Mouse (Mus musculus) forebrain, embryonic 16.5 days (tissue): ENCODE results near the gene Zcchc3. TPM values are rescaled to one million over a fixed set of nuclear protein-coding genes. Genes with fewer than 3 reads are reported as not detected.

Experiments
- ATAC-seq: fragments of 200-750 bp; cut with Nextera tagmentation; 2 replicates; pipeline ENCODE4 v1.8.0; 2017; ENCODE audit warnings: mild to moderate bottlenecking, moderate library complexity
- H3K27ac ChIP-seq: fragments of 300-500 bp; sonication (generic); 2 replicates; pipeline ENCODE4 v1.5.1; 2014; ENCODE audit warnings: low read length, control low read depth
- H3K27me3 ChIP-seq: fragments of 300-500 bp; sonication (generic); replicated peaks from 2 replicates; pipeline ENCODE4 v1.6.1; 2014; ENCODE audit warnings: low read length; ENCODE audit not compliant: control insufficient read depth, insufficient read depth
- H3K36me3 ChIP-seq: fragments of 300-500 bp; sonication (generic); 2 replicates; pipeline ENCODE4 v1.6.1; 2014; ENCODE audit not compliant: control insufficient read depth, insufficient read depth
- H3K4me1 ChIP-seq: fragments of 300-500 bp; sonication (generic); replicated peaks from 2 replicates; pipeline ENCODE4 v1.6.1; 2014; ENCODE audit warnings: low read length; ENCODE audit not compliant: control insufficient read depth, insufficient read depth
- H3K4me2 ChIP-seq: fragments of 300-500 bp; sonication (generic); 2 replicates; pipeline ENCODE4 v1.6.1; 2014; ENCODE audit warnings: mild to moderate bottlenecking, low read length, control low read depth
- H3K4me3 ChIP-seq: fragments of 300-500 bp; sonication (generic); replicated peaks from 2 replicates; pipeline ENCODE4 v1.5.1; 2014; ENCODE audit warnings: mild to moderate bottlenecking, low read length, control low read depth
- H3K9ac ChIP-seq: fragments of 300-500 bp; sonication (generic); replicated peaks from 2 replicates; pipeline ENCODE4 v1.6.1; 2014; ENCODE audit warnings: low read depth, low read length, control low read depth
- H3K9me3 ChIP-seq: fragments of 300-500 bp; sonication (generic); 2 replicates; pipeline ENCODE4 v1.6.1; 2016; ENCODE audit warnings: low read length; ENCODE audit not compliant: control insufficient read depth
- WGBS: fragments of 180-500 bp; shearing (Covaris S2); extraction: QIAGEN DNeasy Blood & Tissue Kit; methylation state at CpG from one replicate; pipeline ENCODE4 v1.1.7; 2014; 5-methylcytosine and 5-hydroxymethylcytosine counted together
- polyA plus RNA-seq: library from polyadenylated mRNA; unstranded; fragments of >200 nt; fragmentation: Nextera tagmentation; extraction: Ambion mirVana; gene quantifications from 2 replicates; pipeline ENCODE4 v1.2.1, GENCODE M21; 2015

Zcchc3 gene
- polyA plus RNA-seq, 1 experiment from 2014 or later: 13.3 TPM

DNA sequence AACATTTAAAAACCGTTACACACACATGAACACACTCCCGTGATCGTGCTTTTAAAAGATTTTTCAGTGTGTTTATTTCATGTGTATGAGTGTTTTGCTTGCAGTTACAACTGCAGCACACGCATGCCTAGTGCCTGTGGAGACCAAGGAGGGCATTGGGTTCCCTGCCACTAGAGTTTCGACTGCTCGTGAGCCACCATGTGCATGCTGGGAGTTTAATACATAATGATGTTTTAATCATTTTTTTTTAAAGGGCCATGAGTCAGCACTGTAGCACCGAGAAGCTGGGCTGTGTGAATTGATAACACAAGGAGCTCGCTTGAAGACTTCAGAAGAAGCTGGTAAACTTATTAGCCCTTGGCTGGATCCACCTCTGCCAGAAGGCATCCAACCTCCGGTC is 41.3 kb downstream of the Zcchc3 start:
- Histone ChIP-seq H3K27ac (no peak overlapping the region), H3K4me1 (peaks cover 20% of the 10 kb centered on the region), H3K36me3 (no peaks in the 10 kb centered on the region), H3K4me3 (no peak overlapping the region), H3K4me2 (no peak overlapping the region), H3K9ac (no peak overlapping the region), H3K9me3 (no peaks in the 10 kb centered on the region), H3K27me3 (no peaks in the 10 kb centered on the region)
- 79% methylated on average over 9 of the region's 9 CpGs for WGBS
- ATAC-seq: no peak

DNA sequence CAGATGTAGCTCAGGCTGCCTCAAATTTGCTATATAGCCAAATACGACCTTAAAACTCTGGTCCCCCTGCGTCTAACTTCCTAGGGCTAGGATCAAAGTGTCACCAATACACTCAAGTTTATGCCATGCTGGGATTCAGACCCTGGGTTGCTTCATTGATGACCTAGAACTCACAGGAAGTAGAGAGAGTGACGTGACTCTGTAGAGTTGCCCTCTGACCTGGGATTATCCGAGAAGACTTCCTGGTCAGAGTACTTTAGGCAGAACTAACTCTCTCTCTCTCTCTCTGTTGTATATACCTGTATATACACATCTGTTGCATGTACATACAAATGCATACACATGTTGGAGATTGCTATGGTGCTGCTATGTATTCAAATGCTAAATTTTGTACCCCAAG is 42.2 kb downstream of the Zcchc3 start:
- WGBS: 75% methylated on average over 4 of the region's 4 CpGs
- H3K9ac ChIP-seq: no peak overlapping the region
- no peak for ATAC-seq

DNA sequence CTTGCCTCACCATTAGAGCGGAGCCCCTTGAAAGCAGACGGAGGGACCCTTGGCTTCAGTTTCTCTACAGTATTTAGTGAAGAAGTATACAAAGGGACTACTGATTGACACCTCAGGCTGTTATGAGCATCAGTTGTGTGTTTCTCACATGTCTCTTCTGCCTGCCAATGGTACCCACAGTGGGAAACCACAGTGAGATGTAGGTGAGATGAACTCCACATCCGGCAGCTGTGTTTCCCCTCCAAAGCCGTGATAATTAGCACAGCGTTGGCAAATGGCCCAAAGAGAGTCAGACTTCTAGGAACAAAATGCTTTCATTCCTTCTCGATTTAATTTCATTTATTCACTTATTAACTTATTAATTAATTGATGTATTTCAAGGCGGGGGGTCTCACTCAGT is 42.7 kb downstream of the Zcchc3 start:
- no peak for ATAC-seq
- no peak overlapping the region for H3K9ac ChIP-seq
- no peaks in the 10 kb centered on the region for H3K36me3 ChIP-seq
- no peak overlapping the region for H3K4me2 ChIP-seq
- peaks cover 20% of the 10 kb centered on the region for H3K4me1 ChIP-seq
- H3K4me3 ChIP-seq: no peak overlapping the region
- no peaks in the 10 kb centered on the region for H3K9me3 ChIP-seq
- no peaks in the 10 kb centered on the region for H3K27me3 ChIP-seq
- 44% methylated on average over 7 of the region's 7 CpGs for WGBS
- H3K27ac ChIP-seq: no peak overlapping the region

More for the DNA sequence above, 42.2 kb downstream of the Zcchc3 start:
- Histone ChIP-seq H3K4me1 (peaks cover 20% of the 10 kb centered on the region), H3K36me3 (no peaks in the 10 kb centered on the region), H3K27ac (no peak overlapping the region), H3K4me3 (no peak overlapping the region), H3K9me3 (no peaks in the 10 kb centered on the region), H3K4me2 (no peak overlapping the region), H3K27me3 (no peaks in the 10 kb centered on the region)

DNA sequence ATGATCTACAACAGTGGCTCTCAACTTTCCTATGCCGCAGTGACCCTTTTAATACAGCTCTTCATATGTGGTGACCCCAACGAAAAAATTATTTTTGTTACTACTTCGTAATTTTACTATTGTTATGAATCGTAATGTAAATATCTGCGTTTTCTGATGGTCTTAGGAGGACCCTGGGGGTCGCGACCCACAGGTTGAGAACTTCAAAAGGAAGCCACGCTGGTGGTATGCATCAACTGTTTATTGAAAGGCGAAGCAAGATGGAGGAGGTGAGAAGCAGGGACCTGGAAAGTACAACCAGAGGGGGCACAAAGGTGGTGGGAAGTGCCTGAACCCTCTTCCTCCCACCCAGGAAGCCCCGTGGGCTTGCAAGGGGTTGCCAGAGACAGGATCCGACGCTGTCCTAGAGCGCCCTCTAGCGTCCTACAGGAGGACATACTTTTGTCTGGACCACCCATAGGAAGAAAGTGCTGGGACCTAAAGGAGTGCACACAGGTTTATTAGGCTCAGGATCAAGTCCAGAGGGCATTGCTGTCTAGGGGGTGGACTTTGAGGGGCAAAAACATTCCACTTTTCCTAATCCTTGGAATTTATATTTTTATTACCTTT is 46.2 kb downstream of the Zcchc3 start:
- no peak overlapping the region for H3K4me3 ChIP-seq
- 31% methylated on average over 14 of the region's 14 CpGs for WGBS
- H3K4me1 ChIP-seq: peaks cover 3% of the 10 kb centered on the region; the same call in 1 of the 2 replicates
- no peaks in the 10 kb centered on the region for H3K27me3 ChIP-seq
- H3K9me3 ChIP-seq: no peaks in the 10 kb centered on the region
- H3K27ac ChIP-seq: no peak overlapping the region
- no peaks in the 10 kb centered on the region for H3K36me3 ChIP-seq
- peak; percentile 47; the same call in 1 of the 2 replicates for ATAC-seq
- H3K4me2 ChIP-seq: no peak overlapping the region
- H3K9ac ChIP-seq: no peak overlapping the region

DNA sequence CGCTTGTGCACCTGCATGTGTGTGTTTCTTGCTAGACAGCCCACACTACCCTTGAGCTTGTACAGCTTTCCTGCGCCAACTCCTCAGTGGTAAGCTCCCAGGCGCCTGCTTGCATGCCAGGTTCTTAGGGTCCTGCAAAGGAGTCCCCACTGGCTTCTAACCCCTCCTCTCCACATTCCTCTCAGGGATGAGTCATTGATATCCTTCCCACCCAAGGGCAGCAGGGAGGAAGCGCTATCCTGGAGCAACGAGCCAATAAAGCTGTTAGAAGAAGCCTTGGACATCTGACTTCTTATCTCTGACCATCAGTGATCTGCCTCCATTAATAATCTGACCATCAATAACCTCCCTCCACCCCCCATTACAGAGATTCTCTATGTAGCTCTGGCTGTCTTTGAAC is 46.9 kb downstream of the Zcchc3 start:
- 84% methylated on average over 5 of the region's 5 CpGs for WGBS
- H3K36me3 ChIP-seq: no peaks in the 10 kb centered on the region
- H3K9ac ChIP-seq: no peak overlapping the region
- no peak overlapping the region for H3K4me3 ChIP-seq
- no peak overlapping the region for H3K4me2 ChIP-seq
- no peaks in the 10 kb centered on the region for H3K27me3 ChIP-seq
- no peaks in the 10 kb centered on the region for H3K9me3 ChIP-seq
- H3K27ac ChIP-seq: no peak overlapping the region
- peaks cover 4% of the 10 kb centered on the region; the same call in 1 of the 2 replicates for H3K4me1 ChIP-seq
- ATAC-seq: no peak

DNA sequence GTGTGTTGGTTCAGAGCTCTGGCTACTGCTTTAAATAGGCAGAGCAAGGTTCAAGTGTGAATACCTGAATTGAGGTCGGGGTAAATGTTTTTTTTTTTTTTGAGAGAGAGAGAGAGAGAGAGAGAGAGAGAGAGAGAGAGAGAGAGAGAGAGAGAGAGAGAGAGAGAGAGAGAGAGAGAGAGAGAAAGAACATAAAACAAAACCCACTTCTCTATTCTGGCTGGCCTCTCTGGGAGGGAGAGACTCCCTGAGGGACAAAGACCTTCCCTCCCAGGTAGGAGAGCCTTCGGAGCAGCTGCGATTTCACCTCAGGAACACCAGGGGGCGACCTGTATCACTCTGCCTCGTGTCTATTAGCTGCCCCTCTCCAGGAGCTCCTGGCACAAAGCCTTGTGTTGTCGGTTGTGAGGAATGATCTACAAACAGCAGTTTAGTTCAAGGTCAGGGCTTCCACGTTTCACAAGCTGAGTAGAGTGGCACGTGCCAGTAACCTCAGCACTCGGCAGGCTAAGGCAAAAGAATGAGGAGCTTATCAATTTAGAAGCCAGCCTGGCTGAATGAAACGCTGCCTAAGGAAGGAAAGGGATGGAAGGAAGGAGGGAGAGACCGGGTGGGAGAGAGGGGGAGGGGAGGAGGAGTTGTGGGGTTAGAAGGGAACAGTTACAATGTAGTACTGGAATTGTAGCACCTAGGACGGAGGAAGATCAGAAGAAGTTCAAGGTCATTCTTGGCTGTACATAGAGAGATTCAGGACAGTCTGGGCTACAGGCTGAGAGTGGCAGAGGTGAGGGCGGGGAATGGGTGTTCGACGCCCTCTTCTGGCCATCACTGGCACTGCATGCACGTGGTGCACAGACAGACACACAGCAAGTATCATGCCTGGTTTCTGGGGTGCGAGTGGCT is 51.3 kb downstream of the Zcchc3 start:
- H3K9ac ChIP-seq: peak overlapping the region; percentile 32; the same call in 1 of the 2 replicates
- H3K4me3 ChIP-seq: peak overlapping the region; percentile 32
- H3K4me2 ChIP-seq: peak overlapping the region; percentile 51
- no peaks in the 10 kb centered on the region for H3K27me3 ChIP-seq
- WGBS: 11% methylated on average over 17 of the region's 17 CpGs
- no peaks in the 10 kb centered on the region for H3K36me3 ChIP-seq
- H3K27ac ChIP-seq: peak overlapping the region; percentile 60
- peak; percentile 72 for ATAC-seq
- H3K9me3 ChIP-seq: no peaks in the 10 kb centered on the region
- H3K4me1 ChIP-seq: peaks cover 4% of the 10 kb centered on the region; the same call in 1 of the 2 replicates

Other genes starting within 250 kb of the Zcchc3 start
- 123 and 137 TPM in 2 replicates for gene Csnk2a1, start 188.2 kb downstream of the Zcchc3 start, polyA plus RNA-seq
- gene Tbc1d20, start 121.2 kb downstream of the Zcchc3 start, polyA plus RNA-seq: 36.0 and 37.7 TPM in 2 replicates
- 104 and 111 TPM in 2 replicates for gene Rbck1, start 82.4 kb downstream of the Zcchc3 start, polyA plus RNA-seq
- gene Trib3, start 71.0 kb downstream of the Zcchc3 start, polyA plus RNA-seq: 0.78 and 1.9 TPM in 2 replicates
- gene Nrsn2, start 38.4 kb downstream of the Zcchc3 start, polyA plus RNA-seq: 10.5 and 22.6 TPM in 2 replicates
- 15.8 and 16.8 TPM in 2 replicates for gene Sox12, start 17.0 kb downstream of the Zcchc3 start, polyA plus RNA-seq
- 1.4 and 1.9 TPM in 2 replicates for gene 6820408C15Rik, start 560 bp upstream of the Zcchc3 start, polyA plus RNA-seq
- not detected in 2 replicates for gene Defb23, start 49.6 kb upstream of the Zcchc3 start, polyA plus RNA-seq
- not detected in 2 replicates for gene Defb20, start 62.0 kb upstream of the Zcchc3 start, polyA plus RNA-seq
- not detected in 2 replicates for gene Defb22, start 75.1 kb upstream of the Zcchc3 start, polyA plus RNA-seq
- not detected in 2 replicates for gene Defb26, start 96.7 kb upstream of the Zcchc3 start, polyA plus RNA-seq
- not detected in 2 replicates for gene Defb28, start 103.2 kb upstream of the Zcchc3 start, polyA plus RNA-seq
- gene Defb29, start 125.1 kb upstream of the Zcchc3 start, polyA plus RNA-seq: not detected in 2 replicates
- not detected in 2 replicates for gene Gm17416, start 154.3 kb upstream of the Zcchc3 start, polyA plus RNA-seq
- not detected in 2 replicates for gene Defb21, start 157.7 kb upstream of the Zcchc3 start, polyA plus RNA-seq
- not detected in 2 replicates for gene Defb19, start 165.3 kb upstream of the Zcchc3 start, polyA plus RNA-seq
- gene Defb45, start 184.4 kb upstream of the Zcchc3 start, polyA plus RNA-seq: not detected in 2 replicates
- not detected in 2 replicates for gene Defb36, start 189.3 kb upstream of the Zcchc3 start, polyA plus RNA-seq
- not detected in 2 replicates for gene Defb25, start 208.0 kb upstream of the Zcchc3 start, polyA plus RNA-seq
- 0.32 and 0.67 TPM in 2 replicates for gene Rem1, start 211.9 kb upstream of the Zcchc3 start, polyA plus RNA-seq